Comparison of ENCODE assay signal across 8 mouse cellular contexts in genomic region chr2:27936607-27937191, GRCm38 (mm10). TPM values are rescaled to one million over a fixed set of nuclear protein-coding genes. Genes with fewer than 3 reads are reported as not detected.
DNase-seq lines count a peak whose midpoint lies in the region; ATAC-seq and TF ChIP-seq lines count a peak whose summit lies in the region.

No protein-coding gene starts in this region.

- H3K4me1 ChIP-seq in liver, adult 2 months (ENCODE audit: control insufficient read depth, insufficient read depth, low read length), result no peaks in the 10 kb centered on the region
- no peaks in the 10 kb centered on the region for H3K4me1 ChIP-seq in liver, postnatal 0 days (ENCODE audit: insufficient read depth)
- H3K4me1 ChIP-seq in heart, embryonic 12.5 days (replicated peaks), result peaks cover 59% of the 10 kb centered on the region
- 0 out of 2 replicates have a peak, but pooled peaks cover 3% of the 10 kb centered on the region for H3K4me1 ChIP-seq in thymus, adult 2 months (replicated peaks; ENCODE audit: control insufficient read depth, insufficient read depth, low read length)
- no peaks in the 10 kb centered on the region; the same call in 1 of the 2 replicates for H3K4me1 ChIP-seq in forebrain, embryonic 11.5 days (replicated peaks; ENCODE audit: control insufficient read depth, insufficient read depth, low read length)

- TF ChIP-seq EP300 in liver, postnatal 0 days (IDR thresholded peaks at IDR 0.05; ENCODE audit: low read depth), result no peak

- TF ChIP-seq CTCF in liver, adult 2 months (IDR thresholded peaks at IDR 0.05; ENCODE audit: low read depth, low read length), result no peak
- TF ChIP-seq CTCF in liver, postnatal 0 days (IDR thresholded peaks at IDR 0.05; ENCODE audit: low read depth), result no peak
- no peak for TF ChIP-seq CTCF in left cerebral cortex, adult 2 months (IDR thresholded peaks at IDR 0.05)
- no peak for TF ChIP-seq CTCF in thymus, adult 2 months (IDR thresholded peaks at IDR 0.05; ENCODE audit: borderline replicate concordance, control insufficient read depth, extremely low read depth, insufficient read depth, low read length, poor library complexity)

- TF ChIP-seq POLR2A in liver, adult 2 months (IDR thresholded peaks at IDR 0.05; ENCODE audit: extremely low read depth, insufficient read depth, low read length), result no peak
- no peak for TF ChIP-seq POLR2A in thymus, adult 2 months (IDR thresholded peaks at IDR 0.05; ENCODE audit: control insufficient read depth, extremely low read depth, insufficient read depth, low read length, poor library complexity)

- no peaks in the 10 kb centered on the region for H3K9me3 ChIP-seq in liver, postnatal 0 days (ENCODE audit: low read length)
- no peaks in the 10 kb centered on the region for H3K9me3 ChIP-seq in heart, embryonic 12.5 days (replicated peaks)
- H3K9me3 ChIP-seq in forebrain, embryonic 11.5 days (ENCODE audit: control insufficient read depth, low read length), result no peaks in the 10 kb centered on the region

- no peak overlapping the region for H3K4me3 ChIP-seq in liver, adult 2 months (ENCODE audit: insufficient read depth, low read depth, low read length)
- no peak overlapping the region for H3K4me3 ChIP-seq in liver, postnatal 0 days (ENCODE audit: low read depth, low read length)
- H3K4me3 ChIP-seq in heart, embryonic 12.5 days, result no peak overlapping the region
- H3K4me3 ChIP-seq in left cerebral cortex, adult 2 months, result no peak overlapping the region
- no peak overlapping the region for H3K4me3 ChIP-seq in thymus, adult 2 months (ENCODE audit: control insufficient read depth, insufficient read depth, low read length)
- no peak overlapping the region for H3K4me3 ChIP-seq in forebrain, embryonic 11.5 days (ENCODE audit: low read depth, low read length)

- ATAC-seq in liver, postnatal 0 days, result no peak
- no peak for ATAC-seq in heart, embryonic 12.5 days (ENCODE audit: insufficient number of reproducible peaks, low FRiP score)
- no peak for ATAC-seq in forebrain, embryonic 11.5 days (replicated peaks; ENCODE audit: low FRiP score)

- intact Hi-C loops in left cerebral cortex, adult 2 months (cut with DNase I), result no loop called here

- no peaks in the 10 kb centered on the region for H3K36me3 ChIP-seq in liver, adult 2 months (ENCODE audit: control insufficient read depth, insufficient read depth, low read length)
- H3K36me3 ChIP-seq in liver, postnatal 0 days (replicated peaks; ENCODE audit: insufficient read depth, low read length), result no peaks in the 10 kb centered on the region
- H3K36me3 ChIP-seq in heart, embryonic 12.5 days, result peaks cover 10% of the 10 kb centered on the region
- no peaks in the 10 kb centered on the region for H3K36me3 ChIP-seq in thymus, adult 2 months (ENCODE audit: control insufficient read depth, insufficient read depth, low read length)
- H3K36me3 ChIP-seq in forebrain, embryonic 11.5 days (ENCODE audit: control insufficient read depth, insufficient read depth, low read length), result no peaks in the 10 kb centered on the region

- no peaks in the 10 kb centered on the region for H3K27me3 ChIP-seq in liver, adult 2 months (ENCODE audit: control insufficient read depth, insufficient read depth, low read length)
- H3K27me3 ChIP-seq in liver, postnatal 0 days (ENCODE audit: insufficient read depth, low read length), result no peaks in the 10 kb centered on the region
- H3K27me3 ChIP-seq in heart, embryonic 12.5 days (replicated peaks), result no peaks in the 10 kb centered on the region
- no peaks in the 10 kb centered on the region for H3K27me3 ChIP-seq in thymus, adult 2 months (ENCODE audit: control insufficient read depth, insufficient read depth, low read length)
- no peaks in the 10 kb centered on the region for H3K27me3 ChIP-seq in forebrain, embryonic 11.5 days (ENCODE audit: control insufficient read depth, insufficient read depth, low read length)

- no peak overlapping the region for H3K4me2 ChIP-seq in liver, postnatal 0 days (ENCODE audit: low read depth, low read length)
- H3K4me2 ChIP-seq in heart, embryonic 12.5 days, result 0 out of 2 replicates have a peak overlapping the region, but pooled peaks have one; percentile 4
- no peak overlapping the region for H3K4me2 ChIP-seq in forebrain, embryonic 11.5 days (ENCODE audit: low read depth, low read length, severe bottlenecking)

- no peak overlapping the region for H3K9ac ChIP-seq in liver, adult 2 months (ENCODE audit: low read depth, low read length)
- no peak overlapping the region for H3K9ac ChIP-seq in liver, postnatal 0 days (replicated peaks)
- no peak overlapping the region for H3K9ac ChIP-seq in heart, embryonic 12.5 days
- H3K9ac ChIP-seq in forebrain, embryonic 11.5 days (ENCODE audit: low read length), result no peak overlapping the region

- H3K27ac ChIP-seq in liver, adult 2 months (replicated peaks; ENCODE audit: insufficient read depth, low read depth, low read length), result no peak overlapping the region
- no peak overlapping the region for H3K27ac ChIP-seq in liver, postnatal 0 days (ENCODE audit: low read depth)
- H3K27ac ChIP-seq in heart, embryonic 12.5 days (ENCODE audit: poor library complexity, severe bottlenecking), result peak overlapping the region; percentile 44
- no peak overlapping the region for H3K27ac ChIP-seq in left cerebral cortex, adult 2 months
- no peak overlapping the region for H3K27ac ChIP-seq in thymus, adult 2 months (ENCODE audit: control insufficient read depth, insufficient read depth, low read length)
- H3K27ac ChIP-seq in forebrain, embryonic 11.5 days (ENCODE audit: low read depth, low read length), result no peak overlapping the region

- H3K79me2 ChIP-seq in liver, adult 2 months (ENCODE audit: control insufficient read depth, insufficient read depth, low read length), result no peaks in the 10 kb centered on the region

- WGBS in liver, adult 2 months, result 74% methylated on average over 9 of the region's 9 CpGs
- WGBS in liver, postnatal 0 days (ENCODE audit: insufficient replicate concordance), result 69% methylated on average over 9 of the region's 9 CpGs
- WGBS in heart, embryonic 12.5 days, result 57% methylated on average over 9 of the region's 9 CpGs
- 57% methylated on average over 9 of the region's 9 CpGs for WGBS in thymus, adult 2 months
- 83% methylated on average over 9 of the region's 9 CpGs for WGBS in forebrain, embryonic 11.5 days

- peak; percentile 12 for DNase-seq in liver, adult 2 months (ENCODE audit: extremely low read depth, low read depth, low spot score)
- DNase-seq in liver, postnatal 0 days, result no peak
- peak; percentile 80 to 84 for DNase-seq in cerebellum, postnatal 10 days
- peak; percentile 54 to 73 for DNase-seq in left cerebral cortex, adult 2 months (ENCODE audit: extremely low spot score in 1 of 2, low spot score in 2 of 2)
- DNase-seq in right cerebral cortex, adult 2 months (ENCODE audit: low spot score in 2 of 2), result peak; percentile 68
- DNase-seq in thymus, adult 2 months, result no peak
- no peak for DNase-seq in forebrain, embryonic 11.5 days (ENCODE audit: low spot score)

RNA-seq across cellular contexts. Expression of gene Col5a1, which starts 50.5 kb away (rescaled TPM):
- total RNA-seq in liver, adult 2 months (2014; rRNA removed), result 2.0 and 3.0 TPM in 2 replicates
- 2.0 and 2.1 TPM in 2 replicates for polyA plus RNA-seq in liver, adult 2 months (2012; rRNA removed)
- polyA plus RNA-seq in liver, postnatal 0 days (2015; fragmentation: Nextera tagmentation; extraction: Ambion mirVana), result 9.5 and 10.9 TPM in 2 replicates
- 53.3 and 54.7 TPM in 2 replicates for polyA plus RNA-seq in heart, embryonic 12.5 days (2016; fragmentation: Nextera tagmentation; extraction: Ambion mirVana)
- total RNA-seq in left cerebral cortex, adult 2 months (2021), result 10 to 100 TPM in 1 of 2 experiments, 1 to 10 TPM in 1; 6.9 to 10.1 TPM
- 3.8 and 4.1 TPM in 2 replicates for polyA plus RNA-seq in thymus, adult 2 months (2012; rRNA removed)
- polyA plus RNA-seq in forebrain, embryonic 11.5 days (2014; fragmentation: Nextera tagmentation; extraction: Ambion mirVana), result 20.9 and 23.7 TPM in 2 replicates

Comparison
In these comparisons a context has a peak if more than half of its experiments do, and no peak if none do; other contexts are left out.
1. DNase-seq: peak in liver, adult 2 months (single experiment), cerebellum, postnatal 10 days (2 of 2), left cerebral cortex, adult 2 months (2 of 2) and right cerebral cortex, adult 2 months (2 of 2); none in liver, postnatal 0 days (single experiment), thymus, adult 2 months (single experiment) and forebrain, embryonic 11.5 days (single experiment).